8 mouse cellular contexts compared by ENCODE assay signal in genomic region chr10:80148610-80149290, GRCm38 (mm10). TPM values are rescaled to one million over a fixed set of nuclear protein-coding genes. Genes with fewer than 3 reads are reported as not detected.
A peak's percentile ranks its signal among the peaks of the same experiment; 100 is the strongest.
DNase-seq lines count a peak whose midpoint lies in the region; ATAC-seq and TF ChIP-seq lines count a peak whose summit lies in the region.

No protein-coding gene starts in this region.

- peak overlapping the region; percentile 99 for H3K9ac ChIP-seq in forebrain, postnatal 0 days

- H3K4me3 ChIP-seq in cerebellum, adult 2 months (replicated peaks; ENCODE audit: insufficient read depth, low read depth, low read length), result peak overlapping the region; percentile 77
- H3K4me3 ChIP-seq in forebrain, postnatal 0 days (ENCODE audit: low read depth, low read length), result peak overlapping the region; percentile 98

- TF ChIP-seq POLR2A in cerebellum, adult 2 months (IDR thresholded peaks at IDR 0.05; ENCODE audit: borderline replicate concordance, insufficient read depth, low read length), result peak; percentile 38; the same call in 1 of the 2 replicates

- H3K36me3 ChIP-seq in forebrain, postnatal 0 days (ENCODE audit: insufficient read depth), result peaks cover 25% of the 10 kb centered on the region

- peak; percentile 77 for DNase-seq in MEL-GATA-1-ER (ENCODE audit: extremely low read depth, low read depth)
- peak; percentile 96 for DNase-seq in cerebellum, adult 2 months
- DNase-seq in forebrain, postnatal 0 days, result peak; percentile 97
- DNase-seq in heart, postnatal 4 days, result peak; percentile 97
- DNase-seq in layer of hippocampus, postnatal 10 days (ENCODE audit: low spot score in 2 of 2), result peak; percentile 96 to 98
- peak; percentile 97 for DNase-seq in lung, postnatal 10 days
- peak; percentile 81 for DNase-seq in retina, adult 2 months (ENCODE audit: low read depth, low spot score)
- peak; percentile 97 for DNase-seq in thymus, postnatal 25 days

- TF ChIP-seq CTCF in cerebellum, adult 2 months (IDR thresholded peaks at IDR 0.05; ENCODE audit: borderline replicate concordance, insufficient read depth, low read depth, low read length), result peak; percentile 62; the same call in 1 of the 2 replicates
- peak; percentile 75 for TF ChIP-seq CTCF in forebrain, postnatal 0 days (IDR thresholded peaks at IDR 0.05; ENCODE audit: low read depth)

- H3K27ac ChIP-seq in cerebellum, adult 2 months (ENCODE audit: insufficient read depth, low read length), result peak overlapping the region; percentile 93
- H3K27ac ChIP-seq in forebrain, postnatal 0 days (ENCODE audit: low read depth, low read length), result peak overlapping the region; percentile 100

- 1% methylated on average over 57 of the region's 57 CpGs for WGBS in cerebellum, adult 2 months
- 2% methylated on average over 55 of the region's 57 CpGs for WGBS in forebrain, postnatal 0 days

- peak overlapping the region; percentile 95 for H3K4me2 ChIP-seq in forebrain, postnatal 0 days (ENCODE audit: low read depth)

- peaks cover 51% of the 10 kb centered on the region for H3K4me1 ChIP-seq in cerebellum, adult 2 months (ENCODE audit: control insufficient read depth, insufficient read depth, low read length)
- peaks cover 18% of the 10 kb centered on the region for H3K4me1 ChIP-seq in forebrain, postnatal 0 days (ENCODE audit: insufficient read depth)

- peak; percentile 62 for ATAC-seq in forebrain, postnatal 0 days

- H3K27me3 ChIP-seq in cerebellum, adult 2 months (ENCODE audit: control insufficient read depth, insufficient read depth, low read length), result no peaks in the 10 kb centered on the region
- no peaks in the 10 kb centered on the region for H3K27me3 ChIP-seq in forebrain, postnatal 0 days (ENCODE audit: insufficient read depth, low read length)

- H3K9me3 ChIP-seq in forebrain, postnatal 0 days (ENCODE audit: low read length), result no peaks in the 10 kb centered on the region

RNA-seq across cellular contexts. Expression of gene Midn, which starts 0.7 kb away (rescaled TPM):
- 26.1 and 26.5 TPM in 2 replicates for polyA plus RNA-seq in cerebellum, adult 2 months (2012; rRNA removed)
- 91.5 and 120 TPM in 2 replicates for total RNA-seq in forebrain, postnatal 0 days (2014; rRNA removed)
- 19.3 and 21.3 TPM in 2 replicates for polyA plus RNA-seq in forebrain, postnatal 0 days (2015; fragmentation: Nextera tagmentation; extraction: Ambion mirVana)
- total RNA-seq in heart, postnatal 4 days (2021), result 100 to 1,000 TPM; 145 to 163 TPM
- total RNA-seq in layer of hippocampus, postnatal 10 days (2021), result 100 to 1,000 TPM; 112 to 128 TPM

RNA-seq across cellular contexts. Expression of gene Cbarp, which starts 8.1 kb away (rescaled TPM):
- 147 and 151 TPM in 2 replicates for polyA plus RNA-seq in cerebellum, adult 2 months (2012; rRNA removed)
- 114 and 151 TPM in 2 replicates for total RNA-seq in forebrain, postnatal 0 days (2014; rRNA removed)
- polyA plus RNA-seq in forebrain, postnatal 0 days (2015; fragmentation: Nextera tagmentation; extraction: Ambion mirVana), result 57.5 and 68.2 TPM in 2 replicates
- total RNA-seq in heart, postnatal 4 days (2021), result 1 to 10 TPM; 3.7 to 5.1 TPM
- total RNA-seq in layer of hippocampus, postnatal 10 days (2021), result 100 to 1,000 TPM; 360 to 374 TPM

RNA-seq across cellular contexts. Expression of gene Atp5d, which starts 10.3 kb away (rescaled TPM):
- 736 and 758 TPM in 2 replicates for polyA plus RNA-seq in cerebellum, adult 2 months (2012; rRNA removed)
- total RNA-seq in forebrain, postnatal 0 days (2014; rRNA removed), result 154 and 193 TPM in 2 replicates
- 633 and 650 TPM in 2 replicates for polyA plus RNA-seq in forebrain, postnatal 0 days (2015; fragmentation: Nextera tagmentation; extraction: Ambion mirVana)
- 1,000 to 10,000 TPM in 1 of 2 experiments, 100 to 1,000 TPM in 1; 966 to 1,003 TPM for total RNA-seq in heart, postnatal 4 days (2021)
- total RNA-seq in layer of hippocampus, postnatal 10 days (2021), result 100 to 1,000 TPM; 385 to 392 TPM

RNA-seq across cellular contexts. Expression of gene Cirbp, which starts 17.0 kb away (rescaled TPM):
- 240 and 261 TPM in 2 replicates for polyA plus RNA-seq in cerebellum, adult 2 months (2012; rRNA removed)
- 345 and 424 TPM in 2 replicates for total RNA-seq in forebrain, postnatal 0 days (2014; rRNA removed)
- 834 and 838 TPM in 2 replicates for polyA plus RNA-seq in forebrain, postnatal 0 days (2015; fragmentation: Nextera tagmentation; extraction: Ambion mirVana)
- total RNA-seq in heart, postnatal 4 days (2021), result 100 to 1,000 TPM; 163 to 193 TPM
- 100 to 1,000 TPM; 154 to 175 TPM for total RNA-seq in layer of hippocampus, postnatal 10 days (2021)

RNA-seq across cellular contexts. Expression of gene 1600002K03Rik, which starts 24.0 kb away (rescaled TPM):
- polyA plus RNA-seq in cerebellum, adult 2 months (2012; rRNA removed), result 16.4 and 18.0 TPM in 2 replicates
- 4.2 and 5.0 TPM in 2 replicates for total RNA-seq in forebrain, postnatal 0 days (2014; rRNA removed)
- 5.0 and 6.0 TPM in 2 replicates for polyA plus RNA-seq in forebrain, postnatal 0 days (2015; fragmentation: Nextera tagmentation; extraction: Ambion mirVana)
- total RNA-seq in heart, postnatal 4 days (2021), result 1 to 10 TPM; 1.9 to 4.9 TPM
- 1 to 10 TPM; 4.3 to 6.7 TPM for total RNA-seq in layer of hippocampus, postnatal 10 days (2021)

Comparison
In these comparisons a context has a peak if more than half of its experiments do, and no peak if none do; other contexts are left out.
1. Peak in every context shown above with its lines: DNase-seq, ATAC-seq, H3K4me3 ChIP-seq and H3K27ac ChIP-seq.
2. RNA of gene Cbarp, which starts 8.1 kb away (total RNA-seq): 360 to 374 TPM in layer of hippocampus, postnatal 10 days and 114 to 151 TPM in forebrain, postnatal 0 days; 3.7 to 5.1 TPM in heart, postnatal 4 days; every median in the first group is over 10 times any median in the second.